Mouse (Mus musculus): ENCODE measurements around the gene Sgf29. TPM values are rescaled to one million over a fixed set of nuclear protein-coding genes. Genes with fewer than 3 reads are reported as not detected.
"Not testable (repeated sequence)": the region's sequence is repeated elsewhere in the genome, so short reads cannot be mapped to it uniquely, and the experiment has no call there.

Sgf29 gene
- total RNA-seq, 2 experiments from 2014 or later: 39.6 to 50.1 TPM

DNA sequence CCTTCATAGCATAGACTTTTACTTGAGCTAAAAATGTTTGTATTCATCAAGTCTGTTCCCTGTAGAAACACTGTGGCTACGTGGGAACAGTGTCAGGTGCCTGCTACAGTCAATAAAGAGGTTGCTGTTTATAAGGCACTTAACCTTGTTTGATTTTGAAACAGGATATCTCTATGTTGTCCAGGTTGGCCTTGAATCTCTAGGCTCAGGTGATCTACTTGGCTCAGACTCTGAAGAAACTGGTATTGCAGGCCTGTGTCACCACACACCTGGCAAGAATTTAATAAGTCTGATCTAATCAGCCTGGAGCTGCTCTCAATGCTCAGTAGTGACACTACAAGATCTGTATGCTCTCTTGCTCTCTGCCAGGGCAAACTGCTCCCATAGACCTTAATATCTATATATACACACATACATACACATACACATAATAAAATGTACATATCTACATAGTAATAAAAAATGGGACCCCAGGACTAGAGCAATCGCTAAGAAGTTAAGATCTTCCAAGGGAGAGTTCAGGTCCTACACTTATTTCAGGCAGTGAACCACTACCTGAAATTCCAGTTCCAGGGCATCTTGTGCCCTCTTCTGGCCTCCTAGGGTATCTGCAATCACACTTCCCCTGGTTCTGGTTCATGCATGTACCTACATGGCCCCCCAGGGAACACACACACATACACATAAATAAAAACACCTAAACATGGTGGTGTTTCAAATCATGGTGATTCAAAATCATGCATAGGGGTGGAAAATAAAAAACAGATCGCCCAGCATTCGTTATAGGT, 12.2 kb upstream of the Sgf29 start:
- DNase-seq (ENCODE audit: low spot score in 2 of 2): no peak

DNA sequence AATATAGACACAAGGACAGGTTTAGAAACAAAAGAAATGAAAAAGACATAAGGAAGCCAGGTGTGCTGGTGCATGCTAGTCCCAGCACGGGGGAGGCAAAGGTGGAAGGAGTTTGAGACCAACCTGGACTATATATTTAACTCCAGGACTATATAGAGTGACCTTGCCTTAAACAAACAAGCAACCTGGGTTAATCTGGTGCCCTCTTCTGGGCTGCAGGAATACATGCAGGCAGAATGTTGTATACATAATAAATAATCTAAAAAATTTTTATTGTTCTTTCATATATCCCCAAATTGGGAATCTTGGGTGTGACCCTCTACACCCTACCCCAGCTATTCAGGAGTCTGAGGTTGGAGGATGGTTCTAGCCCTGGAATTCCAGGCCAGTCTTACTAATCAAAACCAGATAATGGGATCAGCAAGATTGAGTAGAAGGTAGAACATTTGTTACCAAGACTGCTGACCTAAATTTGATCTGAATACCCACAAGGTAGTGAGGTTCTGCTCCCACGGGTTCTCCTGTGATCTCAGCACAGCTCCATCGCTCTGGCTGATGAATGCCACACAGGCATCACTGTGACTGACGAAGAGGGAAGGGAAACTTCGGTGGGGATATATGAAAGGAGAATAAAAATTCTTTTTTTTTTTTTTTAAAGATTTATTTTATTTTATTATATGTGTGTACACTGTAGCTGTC, 6.4 kb upstream of the Sgf29 start:
- no peak for DNase-seq (ENCODE audit: low spot score in 2 of 2)

DNA sequence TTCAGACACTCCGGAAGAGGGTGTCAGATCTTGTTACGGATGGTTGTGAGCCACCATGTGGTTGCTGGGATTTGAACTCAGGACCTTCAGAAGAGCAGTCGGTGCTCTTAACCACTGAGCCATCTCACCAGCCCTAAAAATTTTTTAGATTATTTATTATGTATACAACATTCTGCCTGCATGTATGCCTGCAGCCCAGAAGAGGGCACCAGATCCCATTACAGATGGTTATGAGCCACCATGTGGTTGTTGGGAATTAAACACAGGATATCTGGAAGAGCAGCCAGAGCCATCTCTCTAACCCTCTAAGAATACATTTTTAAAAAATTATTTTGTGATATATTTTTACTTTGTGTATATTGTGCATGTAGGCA, 5.9 kb upstream of the Sgf29 start:
- not testable (repeated sequence) for DNase-seq (ENCODE audit: low spot score in 2 of 2)

DNA sequence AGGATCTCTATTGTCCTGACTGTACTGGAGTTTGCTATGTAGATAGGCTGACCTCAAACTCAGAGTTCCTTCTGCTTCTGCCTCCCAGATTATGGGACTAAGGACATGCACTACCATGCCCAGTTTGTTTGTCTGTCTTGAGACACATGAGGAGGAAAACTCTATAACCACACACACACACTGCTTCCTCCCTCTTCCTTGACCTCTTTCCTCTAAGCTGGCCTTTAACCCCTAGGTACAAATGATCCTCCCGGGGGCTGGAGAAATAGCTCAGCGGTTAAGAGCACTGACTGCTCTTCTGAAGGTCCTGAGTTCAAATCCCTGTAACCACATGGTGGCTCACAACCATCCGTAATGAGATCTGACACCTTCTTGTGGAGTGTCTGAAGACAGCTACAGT, 4.8 kb upstream of the Sgf29 start:
- no peak for DNase-seq (ENCODE audit: low spot score in 2 of 2)

DNA sequence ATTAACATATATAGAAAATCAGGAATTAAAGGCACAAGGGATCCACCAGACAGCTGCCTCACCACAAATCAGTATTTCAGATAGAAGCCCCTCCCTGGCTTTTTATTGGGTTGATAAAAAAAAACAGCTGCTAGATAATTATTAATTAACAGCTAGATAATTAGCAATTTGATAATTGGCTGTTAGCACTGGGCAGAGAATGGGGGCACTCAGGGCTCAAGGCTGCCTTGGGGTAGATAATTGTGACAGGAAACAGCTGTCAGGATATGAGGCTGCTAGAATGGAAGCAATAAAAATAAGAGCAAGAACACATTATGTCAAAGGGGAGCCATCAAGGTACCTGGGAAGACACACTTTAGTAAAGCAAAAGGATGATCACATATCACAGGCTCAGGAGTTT, 4.2 kb upstream of the Sgf29 start:
- no peak for DNase-seq (ENCODE audit: low spot score in 2 of 2)

DNA sequence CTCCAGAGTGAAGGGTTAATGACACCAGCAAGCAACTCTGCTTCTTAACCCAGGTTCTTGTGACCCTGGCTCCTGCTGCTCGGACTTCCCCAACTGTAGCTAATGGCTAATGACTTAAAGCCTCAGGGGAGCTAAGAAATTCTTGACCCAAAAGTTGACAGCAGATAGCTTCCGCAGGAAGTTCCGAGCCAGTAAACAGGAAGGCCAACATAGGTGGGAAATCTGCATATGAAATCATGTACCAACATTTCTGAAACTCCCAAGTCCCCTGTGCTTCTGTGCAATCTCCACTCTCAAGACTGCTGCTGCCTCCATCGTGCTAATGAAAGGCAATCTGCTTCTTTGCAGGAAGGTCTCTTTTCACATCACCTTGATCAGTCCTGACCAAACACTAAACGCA, 3.4 kb upstream of the Sgf29 start:
- no peak for DNase-seq (ENCODE audit: low spot score in 2 of 2)

DNA sequence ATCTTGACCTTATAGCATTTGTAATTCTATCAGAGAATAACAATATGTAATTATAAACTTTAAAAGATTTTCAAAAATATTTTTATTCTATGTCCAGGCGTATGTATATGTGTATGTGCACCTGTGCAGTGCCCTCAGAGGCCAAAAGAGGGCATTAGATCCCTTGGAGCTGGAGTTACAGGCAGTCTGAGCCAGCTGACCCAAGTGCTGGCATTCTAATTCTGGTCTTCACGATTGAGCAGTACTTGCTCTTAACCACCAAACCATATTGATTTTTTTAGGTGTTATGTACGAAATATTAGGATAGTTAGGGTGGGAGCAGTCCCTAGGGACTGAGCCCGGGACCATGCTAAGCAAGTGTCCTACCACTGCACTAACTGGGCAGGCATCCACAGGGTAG, 623 bp upstream of the Sgf29 start:
- no peak for DNase-seq (ENCODE audit: low spot score in 2 of 2)

DNA sequence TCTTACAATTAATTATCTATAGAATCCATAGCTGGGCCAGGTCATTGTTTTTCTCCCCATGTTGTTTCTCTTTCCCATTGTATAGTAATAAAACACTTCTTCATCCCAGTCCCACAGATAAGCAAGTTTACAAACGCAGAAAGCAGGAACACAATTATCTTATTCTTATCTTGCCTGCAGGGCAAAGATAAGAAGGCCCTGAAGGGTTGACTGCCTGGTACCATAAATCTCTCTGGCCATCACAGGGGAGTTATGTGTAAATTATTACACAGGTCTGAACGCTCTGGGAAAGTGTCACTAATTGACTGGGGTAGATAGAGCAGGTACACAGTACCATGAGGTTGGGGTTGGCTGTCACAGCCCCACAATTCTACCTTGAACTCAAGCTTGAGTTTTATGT, 1.7 kb downstream of the Sgf29 start:
- DNase-seq (ENCODE audit: low spot score in 2 of 2): no peak

DNA sequence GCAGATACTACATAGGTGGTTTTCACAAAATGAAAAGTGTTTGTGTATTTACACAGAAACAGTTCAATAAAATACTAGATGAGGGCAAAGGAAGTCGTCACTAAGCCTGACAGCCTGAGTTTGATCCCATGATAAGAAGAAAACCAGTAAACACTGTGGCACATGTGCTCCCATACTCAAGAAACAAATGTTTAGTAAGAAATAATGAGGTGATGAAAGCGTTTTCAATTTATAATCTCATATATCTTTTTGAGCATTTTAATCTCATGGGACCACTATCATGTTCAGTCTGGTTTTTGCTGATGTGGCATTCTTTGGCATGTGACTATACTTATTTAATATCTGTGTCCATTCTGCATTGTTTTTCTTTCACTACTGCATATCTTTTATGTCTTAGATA, 4.9 kb downstream of the Sgf29 start:
- DNase-seq (ENCODE audit: low spot score in 2 of 2): no peak

DNA sequence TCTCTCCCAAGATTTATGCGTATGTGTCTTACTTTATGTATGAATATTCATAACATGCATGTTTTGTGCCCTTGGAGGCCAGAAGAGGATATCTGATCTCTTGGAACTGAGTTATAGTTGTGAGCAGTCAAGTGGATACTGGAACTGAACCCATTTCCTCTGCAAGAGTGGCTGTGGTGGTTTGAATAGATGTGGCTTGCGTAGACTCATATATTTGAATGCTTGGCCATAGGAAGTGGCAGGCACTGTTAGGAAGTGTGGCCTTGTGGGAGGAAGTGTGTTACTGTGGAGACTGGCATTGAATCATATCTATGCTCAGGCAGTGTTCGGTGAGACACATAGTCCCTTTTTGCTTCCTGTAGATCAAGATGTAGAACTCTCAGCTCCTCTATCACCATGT, 6.6 kb downstream of the Sgf29 start:
- no peak for DNase-seq (ENCODE audit: low spot score in 2 of 2)

DNA sequence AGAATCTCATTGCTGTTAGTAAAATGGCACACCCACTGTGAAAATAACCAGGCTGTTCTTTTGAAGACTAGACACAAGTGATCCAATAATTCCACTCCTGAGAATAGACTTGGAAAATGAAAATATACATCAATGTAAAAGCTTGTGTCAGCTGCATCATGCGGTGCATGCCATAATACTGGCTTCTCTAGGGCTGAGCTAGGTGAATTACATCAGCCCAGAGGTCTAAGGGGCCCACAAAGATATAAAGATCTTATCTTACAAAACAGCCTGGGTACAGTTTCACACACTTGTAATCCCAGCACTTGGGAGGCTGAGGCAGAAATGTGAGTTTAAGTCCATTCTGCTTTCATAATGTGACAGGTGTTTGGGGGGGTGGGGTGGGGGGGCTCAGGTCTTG, 8.4 kb downstream of the Sgf29 start:
- no peak for DNase-seq (ENCODE audit: low spot score in 2 of 2)

DNA sequence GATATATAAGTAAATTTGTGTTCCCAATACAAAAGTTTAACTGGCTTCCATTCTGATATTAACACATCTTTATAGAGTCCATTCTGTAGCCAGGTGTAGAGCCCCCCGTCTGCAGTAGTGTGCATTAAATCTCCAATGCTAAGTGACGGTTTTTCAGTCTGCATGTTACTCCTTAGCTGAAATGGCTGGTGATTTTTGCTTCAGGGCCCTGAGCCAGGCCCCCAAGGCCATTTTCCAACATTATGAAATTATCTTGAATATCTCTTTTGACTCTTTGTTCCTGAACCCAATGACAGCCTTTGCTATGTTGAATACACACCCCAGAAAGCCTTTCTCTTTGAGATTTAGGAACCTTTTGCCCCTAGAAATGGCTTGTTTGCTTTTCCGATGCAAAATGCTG, 10.7 kb downstream of the Sgf29 start:
- DNase-seq (ENCODE audit: low spot score in 2 of 2): no peak

DNA sequence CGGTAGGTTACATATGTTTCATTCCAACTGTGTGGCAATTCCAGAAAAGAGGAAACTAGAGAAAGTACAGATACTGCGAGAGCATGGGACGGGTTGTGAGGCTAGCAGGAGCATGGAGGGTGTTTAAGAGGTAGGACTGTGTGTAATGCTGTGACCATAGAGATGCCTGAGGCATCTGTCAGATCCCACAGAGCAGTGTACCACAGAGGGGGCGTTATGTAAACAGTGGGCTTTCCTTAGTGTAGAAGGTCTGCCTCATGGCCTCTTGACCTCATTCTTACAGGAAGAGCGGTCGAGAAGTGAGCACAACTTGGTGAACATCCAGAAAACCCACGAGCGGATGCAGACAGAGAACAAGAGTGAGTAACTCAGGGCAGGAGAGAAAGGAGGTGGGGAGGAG, 14.5 kb downstream of the Sgf29 start:
- no peak for DNase-seq (ENCODE audit: low spot score in 2 of 2)

DNA sequence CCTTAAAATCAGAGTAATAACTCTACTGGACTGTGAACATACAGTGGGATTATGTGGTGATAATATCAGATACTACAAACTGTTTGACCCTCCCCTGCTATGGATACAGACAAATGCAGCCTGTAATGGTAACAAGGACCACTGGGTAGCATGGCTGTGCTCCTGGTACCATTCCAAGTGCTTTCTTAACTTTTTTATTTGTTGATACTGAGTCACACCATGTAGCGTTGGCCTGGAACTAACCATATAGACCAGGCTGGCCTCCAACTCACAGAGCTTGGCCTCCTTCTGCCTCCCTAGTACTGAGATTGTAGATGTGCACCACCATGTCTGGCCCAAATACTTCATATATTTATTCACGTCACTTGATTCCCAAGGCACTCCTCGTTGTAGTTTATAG, 16.2 kb downstream of the Sgf29 start:
- no peak for DNase-seq (ENCODE audit: low spot score in 2 of 2)

DNA sequence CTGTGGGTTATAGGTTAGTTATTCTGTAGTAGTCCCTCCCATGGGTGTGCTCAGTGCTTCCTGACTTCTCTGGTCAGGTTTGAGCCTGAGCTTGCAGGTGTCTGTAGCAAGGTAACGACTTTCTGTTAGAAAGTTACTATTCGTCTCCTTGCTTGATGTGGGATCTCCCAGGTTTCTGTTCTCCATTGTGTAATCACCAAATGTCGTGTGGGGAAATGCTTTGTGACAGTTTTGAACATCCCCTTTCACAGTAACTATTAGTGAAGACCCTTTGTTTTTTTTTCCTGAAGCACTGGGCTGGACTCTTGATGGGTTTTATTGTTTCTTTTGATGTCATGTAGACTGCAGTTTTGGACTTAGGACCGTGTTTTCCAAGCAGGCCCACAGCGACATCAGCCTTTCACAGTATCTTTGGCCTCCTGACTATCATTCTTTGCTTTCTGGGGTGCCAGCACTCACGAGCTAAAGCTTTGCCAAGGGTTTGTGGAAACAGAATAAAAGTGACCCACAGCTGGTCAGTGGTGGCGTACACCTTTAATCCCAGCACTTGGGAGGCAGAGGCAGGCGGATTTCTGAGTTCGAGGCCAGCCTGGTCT, 18.5 kb downstream of the Sgf29 start:
- DNase-seq (ENCODE audit: low spot score in 2 of 2): no peak

DNA sequence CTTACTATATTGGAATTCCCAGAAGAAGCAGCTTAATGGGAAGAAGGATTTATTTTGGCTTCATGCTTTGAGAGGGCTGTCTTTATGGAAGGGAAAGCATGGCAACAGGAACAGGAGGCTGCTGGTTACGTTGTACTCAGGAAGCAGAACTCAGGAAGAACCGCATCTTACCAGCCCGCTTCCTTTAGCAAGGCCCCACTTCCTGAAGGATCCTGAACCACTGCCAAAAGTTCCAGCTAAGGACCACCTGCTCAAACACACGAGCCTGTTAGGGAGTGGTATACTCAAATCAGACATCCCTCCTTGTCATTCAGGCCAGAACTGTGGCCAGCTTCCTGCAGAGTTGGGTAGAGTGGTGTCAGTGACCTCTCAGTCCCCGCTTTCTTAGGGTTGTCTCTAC, 19.3 kb downstream of the Sgf29 start:
- no peak for DNase-seq (ENCODE audit: low spot score in 2 of 2)

DNA sequence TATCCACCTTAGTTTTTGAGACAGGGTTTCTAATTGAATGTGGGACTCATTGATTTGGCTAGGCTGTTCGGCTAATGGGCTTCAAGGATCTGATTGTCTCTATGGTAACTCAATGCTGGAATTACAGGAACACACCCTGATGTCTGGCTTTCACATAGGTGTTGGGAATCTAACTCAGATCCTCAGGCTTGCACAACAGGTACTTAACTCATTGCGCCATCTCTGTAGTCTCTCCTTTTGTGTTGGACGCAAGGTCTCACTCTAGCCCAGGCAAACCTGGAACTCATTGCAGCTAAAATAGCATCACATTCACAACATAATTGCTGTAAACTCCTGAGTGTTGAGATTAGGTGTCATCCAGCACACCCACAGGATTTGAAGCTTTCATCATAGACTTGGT, 21.0 kb downstream of the Sgf29 start:
- DNase-seq (ENCODE audit: low spot score in 2 of 2): no peak

DNA sequence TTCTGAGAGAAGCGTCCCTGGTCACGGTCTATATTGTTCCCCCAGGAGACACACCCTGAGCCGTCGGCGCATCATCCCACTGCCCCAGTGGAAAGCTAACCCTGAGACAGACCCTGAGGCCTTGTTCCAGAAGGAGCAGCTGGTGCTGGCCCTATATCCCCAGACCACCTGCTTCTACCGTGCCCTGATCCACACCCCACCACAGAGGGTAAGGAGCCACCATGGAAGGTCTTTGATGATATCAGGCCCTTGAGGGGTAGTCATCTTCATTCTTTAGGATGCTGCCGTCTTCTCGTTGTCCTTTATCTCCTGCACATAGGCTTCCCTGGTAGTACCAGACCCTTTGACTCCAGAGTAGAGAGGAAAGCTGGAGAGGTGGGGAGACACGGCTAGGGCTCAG, 23.0 kb downstream of the Sgf29 start:
- DNase-seq (ENCODE audit: low spot score in 2 of 2): no peak

DNA sequence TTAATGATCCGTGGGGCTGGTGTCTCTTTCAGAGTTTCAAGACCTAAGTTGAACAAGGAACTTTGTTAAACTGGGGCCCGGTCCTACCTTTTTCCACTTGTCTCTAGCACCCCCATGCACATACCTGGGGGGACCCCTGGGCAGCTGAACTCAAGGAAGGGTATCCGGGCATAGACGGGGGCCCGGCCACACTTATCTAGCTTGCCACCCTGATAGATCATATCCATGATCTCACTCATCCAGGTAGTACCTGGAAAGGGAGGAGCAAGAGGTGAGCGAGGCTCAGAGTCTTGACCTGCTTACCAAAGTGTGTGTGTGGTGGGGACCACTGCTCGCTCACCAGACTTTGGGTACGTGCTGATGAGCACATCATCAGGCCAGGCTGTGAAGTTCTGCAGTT, 26.0 kb downstream of the Sgf29 start:
- DNase-seq (ENCODE audit: low spot score in 2 of 2): no peak

DNA sequence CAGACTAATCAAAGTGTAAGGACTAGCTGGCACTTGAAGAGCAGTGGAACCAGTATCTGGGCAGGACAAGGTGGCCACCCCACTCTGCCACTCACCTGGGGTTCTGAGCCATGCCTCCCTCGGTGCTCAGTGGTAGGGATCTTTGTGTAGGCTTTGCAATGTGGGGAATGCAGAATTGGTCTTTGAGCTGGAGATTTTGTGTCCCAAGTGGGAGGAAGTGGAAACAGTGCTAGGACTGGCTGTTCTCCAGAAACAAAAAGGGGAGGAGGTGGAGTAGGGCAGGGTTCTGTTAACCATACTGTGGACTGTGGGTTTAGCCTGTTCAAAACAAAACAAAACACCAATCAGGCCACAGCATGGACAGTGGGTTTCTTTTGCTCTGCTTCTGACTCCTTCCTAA, 27.1 kb downstream of the Sgf29 start, which contains the start of gene Sult1a1:
Sult1a1 (minus strand) TSS at position 226 of the 400 bp plus-strand sequence.
- no peak for DNase-seq (ENCODE audit: low spot score in 2 of 2)

DNA sequence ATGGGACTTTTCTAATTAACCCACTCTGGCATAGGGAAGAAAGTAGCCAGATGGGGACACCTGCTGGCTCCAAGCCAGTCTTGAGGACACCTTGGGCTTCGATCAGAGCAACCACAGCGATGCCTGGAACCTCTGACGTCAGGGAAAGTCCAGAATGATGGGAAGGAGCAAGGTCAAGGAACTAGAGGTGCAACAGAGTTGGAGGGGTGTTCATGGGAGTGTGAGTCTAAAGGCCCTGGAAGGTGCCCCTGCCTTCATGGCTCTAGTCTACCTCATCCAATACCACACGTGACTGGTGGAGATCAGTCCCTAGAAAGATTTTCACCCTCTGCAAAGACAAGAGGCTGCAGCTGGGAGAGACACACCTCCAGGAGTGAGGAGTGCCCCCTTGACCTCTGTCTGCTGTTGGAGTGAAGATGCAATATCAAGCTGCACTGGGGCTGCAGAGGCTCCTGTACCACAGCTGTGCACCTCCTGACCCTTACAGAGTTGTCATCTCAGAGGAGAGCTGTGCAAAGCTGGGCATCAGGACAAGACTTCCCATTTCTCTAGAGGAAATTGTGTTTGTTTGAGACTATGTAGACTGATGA, 27.6 kb downstream of the Sgf29 start:
- DNase-seq (ENCODE audit: low spot score in 2 of 2): no peak

All from adrenal gland, adult 18-20 months (tissue).